Mouse (Mus musculus) kidney, embryonic 14.5 days (tissue): ENCODE data around the gene Dph6. TPM values are rescaled to one million over a fixed set of nuclear protein-coding genes. Genes with fewer than 3 reads are reported as not detected.

Experiments
- ATAC-seq: fragments of 200-750 bp; cut with Nextera tagmentation; 2 replicates; pipeline ENCODE4 v1.8.0; 2017; ENCODE audit warnings: moderate number of reproducible peaks, mild to moderate bottlenecking, moderate TSS enrichment, moderate library complexity; ENCODE audit not compliant: low FRiP score, low TSS enrichment
- H3K27ac ChIP-seq: fragments of 300-500 bp; sonication (generic); 2 replicates; pipeline ENCODE4 v1.5.1; 2014; ENCODE audit warnings: low read depth, mild to moderate bottlenecking, low read length, moderate library complexity, mixed read lengths
- H3K27me3 ChIP-seq: fragments of 300-500 bp; sonication (generic); 2 replicates; pipeline ENCODE4 v1.6.1; 2014; ENCODE audit warnings: mild to moderate bottlenecking, low read length; ENCODE audit not compliant: control insufficient read depth, insufficient read depth
- H3K36me3 ChIP-seq: fragments of 300-500 bp; sonication (generic); 2 replicates; pipeline ENCODE4 v1.6.1; 2014; ENCODE audit warnings: low read length, mixed read lengths; ENCODE audit not compliant: control insufficient read depth, insufficient read depth
- H3K4me1 ChIP-seq: fragments of 300-500 bp; sonication (generic); 2 replicates; pipeline ENCODE4 v1.6.1; 2014; ENCODE audit warnings: low read length, mixed read lengths; ENCODE audit not compliant: control insufficient read depth, insufficient read depth
- H3K4me2 ChIP-seq: fragments of 300-500 bp; sonication (generic); replicated peaks from 2 replicates; pipeline ENCODE4 v1.6.1; 2014; ENCODE audit warnings: low read depth, mild to moderate bottlenecking, low read length
- H3K4me3 ChIP-seq: fragments of 300-500 bp; sonication (generic); 2 replicates; pipeline ENCODE4 v1.5.1; 2014; ENCODE audit warnings: mild to moderate bottlenecking, low read length
- H3K9ac ChIP-seq: fragments of 300-500 bp; sonication (generic); 2 replicates; pipeline ENCODE4 v1.6.1; 2014; ENCODE audit warnings: low read depth, mild to moderate bottlenecking, low read length, moderate library complexity
- H3K9me3 ChIP-seq: fragments of 300-500 bp; sonication (generic); 2 replicates; pipeline ENCODE4 v1.6.1; 2016; ENCODE audit warnings: low read length; ENCODE audit not compliant: control insufficient read depth
- WGBS: fragments of 180-500 bp; shearing (Covaris S2); extraction: QIAGEN DNeasy Blood & Tissue Kit; methylation state at CpG from one replicate; pipeline ENCODE4 v1.1.7; 2014; 5-methylcytosine and 5-hydroxymethylcytosine counted together
- polyA plus RNA-seq: library from polyadenylated mRNA; unstranded; fragments of >200 nt; fragmentation: Nextera tagmentation; extraction: Ambion mirVana; gene quantifications from 2 replicates; pipeline ENCODE4 v1.2.1, GENCODE M21; 2014

The Dph6 gene
- polyA plus RNA-seq, 1 experiment from 2014 or later = 34.2 TPM

- Histone ChIP-seq H3K4me3 (no peak overlapping the region), H3K27me3 (no peaks in the 10 kb centered on the region), H3K27ac (no peak overlapping the region), H3K4me1 (no peaks in the 10 kb centered on the region), H3K9me3 (no peaks in the 10 kb centered on the region), H3K36me3 (no peaks in the 10 kb centered on the region), H3K9ac (no peak overlapping the region), H3K4me2 (no peak overlapping the region)
- WGBS = 86% methylated on average over 5 of the region's 5 CpGs
- no peak for ATAC-seq
Observed at GRCm38 (mm10) chr2:114593393-114593792, 61.4 kb downstream of the Dph6 start.

- H3K27ac ChIP-seq = no peak overlapping the region
- H3K36me3 ChIP-seq = no peaks in the 10 kb centered on the region
- ATAC-seq = no peak
- no peak overlapping the region for H3K4me3 ChIP-seq
- H3K4me1 ChIP-seq = no peaks in the 10 kb centered on the region
- H3K9me3 ChIP-seq = no peaks in the 10 kb centered on the region
- no peaks in the 10 kb centered on the region for H3K27me3 ChIP-seq
- H3K9ac ChIP-seq = no peak overlapping the region
- H3K4me2 ChIP-seq = no peak overlapping the region
- WGBS = 71% methylated on average over 2 of the region's 2 CpGs
Observed at GRCm38 (mm10) chr2:114580714-114581113, 74.0 kb downstream of the Dph6 start.

GRCm38 (mm10) chr2:114543000-114543622 is 111.7 kb downstream of the Dph6 start:
- no peak overlapping the region for H3K27ac ChIP-seq
- H3K27me3 ChIP-seq = no peaks in the 10 kb centered on the region
- WGBS = 47% methylated on average over 2 of the region's 2 CpGs
- H3K9me3 ChIP-seq = no peaks in the 10 kb centered on the region
- H3K4me2 ChIP-seq = no peak overlapping the region
- peaks cover 4% of the 10 kb centered on the region; the same call in 1 of the 2 replicates for H3K4me1 ChIP-seq
- H3K4me3 ChIP-seq = no peak overlapping the region
- H3K36me3 ChIP-seq = no peaks in the 10 kb centered on the region
- ATAC-seq = peak; percentile 92
- H3K9ac ChIP-seq = no peak overlapping the region

GRCm38 (mm10) chr2:114542325-114542724 is 112.4 kb downstream of the Dph6 start:
- Histone ChIP-seq H3K4me1 (peaks cover 4% of the 10 kb centered on the region; the same call in 1 of the 2 replicates), H3K36me3 (no peaks in the 10 kb centered on the region), H3K4me2 (no peak overlapping the region), H3K9ac (no peak overlapping the region), H3K9me3 (no peaks in the 10 kb centered on the region), H3K4me3 (no peak overlapping the region), H3K27me3 (no peaks in the 10 kb centered on the region), H3K27ac (no peak overlapping the region)
- no peak for ATAC-seq
- 49% methylated on average over 2 of the region's 2 CpGs for WGBS

GRCm38 (mm10) chr2:114540416-114540815 is 114.3 kb downstream of the Dph6 start:
- Histone ChIP-seq H3K4me1 (peaks cover 4% of the 10 kb centered on the region; the same call in 1 of the 2 replicates), H3K9me3 (no peaks in the 10 kb centered on the region), H3K9ac (no peak overlapping the region), H3K4me3 (no peak overlapping the region), H3K4me2 (no peak overlapping the region), H3K27me3 (no peaks in the 10 kb centered on the region), H3K36me3 (no peaks in the 10 kb centered on the region), H3K27ac (no peak overlapping the region)
- WGBS = 87% methylated on average over 6 of the region's 6 CpGs
- no peak for ATAC-seq

- H3K9ac ChIP-seq = no peak overlapping the region
- no peaks in the 10 kb centered on the region for H3K4me1 ChIP-seq
- no peak overlapping the region for H3K4me2 ChIP-seq
- H3K27me3 ChIP-seq = no peaks in the 10 kb centered on the region
- no peak for ATAC-seq
- H3K9me3 ChIP-seq = no peaks in the 10 kb centered on the region
- H3K36me3 ChIP-seq = no peaks in the 10 kb centered on the region
- 32% methylated on average over 1 of the region's 1 CpGs for WGBS
- H3K27ac ChIP-seq = no peak overlapping the region
- no peak overlapping the region for H3K4me3 ChIP-seq
Observed at GRCm38 (mm10) chr2:114536032-114536431, 118.7 kb downstream of the Dph6 start.

- Histone ChIP-seq H3K9me3 (no peaks in the 10 kb centered on the region), H3K27me3 (no peaks in the 10 kb centered on the region), H3K9ac (no peak overlapping the region), H3K4me1 (no peaks in the 10 kb centered on the region), H3K4me2 (no peak overlapping the region), H3K27ac (no peak overlapping the region), H3K36me3 (no peaks in the 10 kb centered on the region), H3K4me3 (no peak overlapping the region)
- WGBS = 67% methylated on average over 5 of the region's 5 CpGs
- no peak for ATAC-seq
Observed at GRCm38 (mm10) chr2:114531010-114531756, 123.6 kb downstream of the Dph6 start.

- H3K9me3 ChIP-seq = no peaks in the 10 kb centered on the region
- no peak overlapping the region for H3K9ac ChIP-seq
- no peak for ATAC-seq
- no peak overlapping the region for H3K27ac ChIP-seq
- WGBS = 92% methylated on average over 5 of the region's 5 CpGs
- no peak overlapping the region for H3K4me3 ChIP-seq
- no peak overlapping the region for H3K4me2 ChIP-seq
- H3K36me3 ChIP-seq = no peaks in the 10 kb centered on the region
- no peaks in the 10 kb centered on the region for H3K27me3 ChIP-seq
- no peaks in the 10 kb centered on the region for H3K4me1 ChIP-seq
Observed at GRCm38 (mm10) chr2:114520414-114520813, 134.3 kb downstream of the Dph6 start.

- Histone ChIP-seq H3K4me1 (no peaks in the 10 kb centered on the region), H3K36me3 (no peaks in the 10 kb centered on the region), H3K4me2 (no peak overlapping the region), H3K9ac (no peak overlapping the region), H3K9me3 (no peaks in the 10 kb centered on the region), H3K27ac (no peak overlapping the region), H3K27me3 (no peaks in the 10 kb centered on the region), H3K4me3 (no peak overlapping the region)
- no peak for ATAC-seq
- WGBS = 71% methylated on average over 3 of the region's 3 CpGs
Observed at GRCm38 (mm10) chr2:114519907-114520306, 134.9 kb downstream of the Dph6 start.
